ENCODE assay signal across 19 mouse cellular contexts in the genomic region with DNA sequence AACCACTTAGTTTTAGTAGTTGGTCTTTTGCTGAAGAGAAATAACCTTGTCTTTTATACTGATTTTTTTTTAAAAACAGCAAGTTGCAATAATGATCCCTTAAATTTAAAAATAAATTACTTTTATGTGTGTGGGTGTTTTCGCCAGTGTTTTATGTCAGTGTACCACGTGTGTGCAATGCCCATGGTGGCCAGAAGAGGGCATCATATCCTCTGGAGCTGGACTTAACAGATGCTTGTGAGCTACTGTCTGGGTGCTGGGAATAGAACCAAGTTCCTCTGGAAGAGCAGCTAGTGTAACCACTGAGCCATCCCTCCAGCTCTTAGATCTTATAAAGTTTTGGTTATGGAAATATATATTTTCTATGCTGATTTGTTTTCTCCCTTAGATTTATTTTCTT. TPM values are rescaled to one million over a fixed set of nuclear protein-coding genes. Genes with fewer than 3 reads are reported as not detected.
A peak's percentile ranks its signal among the peaks of the same experiment; 100 is the strongest.
DNase-seq lines count a peak whose midpoint lies in the region; ATAC-seq and TF ChIP-seq lines count a peak whose summit lies in the region.
"Had no signal": no experiment of that assay in that cellular context is flagged by ENCODE, and none has a peak within 500 bp of the region (broad histone marks: within the 10 kb centered on the region; RNA-seq: fewer than 3 reads in every experiment).

No protein-coding gene starts in this region.

- no peak for DNase-seq in heart, adult 2 months
- no peak for DNase-seq in heart, postnatal 25 days (ENCODE audit: low spot score)
- no peak for DNase-seq in lung, adult 2 months
- DNase-seq in lung, postnatal 25 days (ENCODE audit: low spot score): no peak
- peak; percentile 69 for DNase-seq in ES-CJ7 (ENCODE audit: low read depth, low spot score)
- no peak for DNase-seq in frontal cortex, postnatal 25 days (ENCODE audit: low spot score in 2 of 2)
- DNase-seq: adrenal gland, adult 2 months; cerebellum, adult 2 months; left cerebral cortex, postnatal 4 days; thymus, postnatal 25 days had no signal

- no peak overlapping the region for H3K4me3 ChIP-seq in heart, adult 2 months
- H3K4me3 ChIP-seq in lung, adult 2 months (replicated peaks; ENCODE audit: extremely low read depth, low read depth, low read length): no peak overlapping the region
- H3K4me3 ChIP-seq in small intestine, adult 2 months (ENCODE audit: low read depth, low read length): no peak overlapping the region
- H3K4me3 ChIP-seq: forebrain, embryonic 12.5 days; hindbrain, embryonic 10.5 days; megakaryocyte, embryonic 14.5 days had no signal

- no peaks in the 10 kb centered on the region for H3K36me3 ChIP-seq in heart, adult 2 months (ENCODE audit: control insufficient read depth, insufficient read depth, low read length)
- no peaks in the 10 kb centered on the region for H3K36me3 ChIP-seq in small intestine, adult 2 months (ENCODE audit: control insufficient read depth, insufficient read depth, low read length)
- H3K36me3 ChIP-seq: forebrain, embryonic 12.5 days; hindbrain, embryonic 10.5 days had no signal

- H3K27ac ChIP-seq in heart, adult 2 months: no peak overlapping the region
- H3K27ac ChIP-seq in small intestine, adult 2 months (ENCODE audit: insufficient read depth, low read depth, low read length): no peak overlapping the region
- H3K27ac ChIP-seq: forebrain, embryonic 12.5 days; hindbrain, embryonic 10.5 days had no signal

- ATAC-seq in megakaryocyte progenitor cell, adult 5-6 weeks (replicated peaks; ENCODE audit: poor library complexity): no peak
- ATAC-seq: intestine, embryonic 16.5 days had no signal

- peaks cover 1% of the 10 kb centered on the region; the same call in 1 of the 2 replicates for H3K27me3 ChIP-seq in heart, adult 2 months (ENCODE audit: control insufficient read depth, insufficient read depth, low read length)
- H3K27me3 ChIP-seq in small intestine, adult 2 months (ENCODE audit: control insufficient read depth, insufficient read depth, low read length): no peaks in the 10 kb centered on the region; the same call in 1 of the 2 replicates

- peak; percentile 16; the same call in 1 of the 2 replicates for TF ChIP-seq CTCF in heart, adult 2 months (IDR thresholded peaks at IDR 0.05)
- TF ChIP-seq CTCF in lung, adult 2 months (IDR thresholded peaks at IDR 0.05; ENCODE audit: insufficient read depth, low read length): 0 out of 2 replicates have a peak, but pooled peaks have one; percentile 3
- TF ChIP-seq CTCF in small intestine, adult 2 months (IDR thresholded peaks at IDR 0.05; ENCODE audit: extremely low read depth, insufficient read length, insufficient replicate concordance, low read depth, low read length): peak; percentile 40; the same call in 1 of the 2 replicates

- intact Hi-C loops in heart, adult 2 months (cut with DNase I): no loop called here
- intact Hi-C loops in heart, postnatal 25 days (cut with DNase I): no loop called here

- H3K4me1 ChIP-seq in heart, adult 2 months (ENCODE audit: control insufficient read depth, insufficient read depth, low read length): no peaks in the 10 kb centered on the region
- no peaks in the 10 kb centered on the region for H3K4me1 ChIP-seq in lung, adult 2 months (ENCODE audit: control insufficient read depth, insufficient read depth, low read length)
- peaks cover 6% of the 10 kb centered on the region for H3K4me1 ChIP-seq in small intestine, adult 2 months (ENCODE audit: control insufficient read depth, insufficient read depth, insufficient read length, low read length)
- H3K4me1 ChIP-seq: megakaryocyte, embryonic 14.5 days had no signal

- 90% methylated on average over 2 of the region's 2 CpGs for WGBS in heart, adult 2 months
- 94% methylated on average over 2 of the region's 2 CpGs for WGBS in lung, adult 2 months
- 95% methylated on average over 2 of the region's 2 CpGs for WGBS in small intestine, adult 2 months

- no peak for TF ChIP-seq EP300 in heart, adult 2 months (IDR thresholded peaks at IDR 0.05; ENCODE audit: insufficient read depth, low read depth, low read length)

- no peak overlapping the region for H3K9ac ChIP-seq in heart, adult 2 months (ENCODE audit: low read depth, low read length)
- H3K9ac ChIP-seq: forebrain, embryonic 12.5 days had no signal

- H3K79me2 ChIP-seq in heart, adult 2 months (replicated peaks; ENCODE audit: control insufficient read depth, insufficient read depth, low read length): no peaks in the 10 kb centered on the region

- TF ChIP-seq POLR2A in heart, adult 2 months (IDR thresholded peaks at IDR 0.05; ENCODE audit: insufficient read depth, low read depth, low read length): no peak
- TF ChIP-seq POLR2A in lung, adult 2 months (IDR thresholded peaks at IDR 0.05; ENCODE audit: borderline replicate concordance, extremely low read depth, low read depth, low read length): no peak
- no peak for TF ChIP-seq POLR2A in small intestine, adult 2 months (IDR thresholded peaks at IDR 0.05; ENCODE audit: low read depth, low read length)

RNA-seq across cellular contexts. Expression of a gene that starts 30.7 kb away (rescaled TPM):
- total RNA-seq in heart, adult 2 months (2021): not detected
- 0.37 TPM in 1 of 2 replicates, not detected in the other for polyA plus RNA-seq in heart, adult 2 months (2012; rRNA removed)
- not detected for total RNA-seq in heart, postnatal 25 days (2021)
- 0.42 and 1.0 TPM in 2 replicates for polyA plus RNA-seq in lung, adult 2 months (2012; rRNA removed)
- 0.04 and 0.33 TPM in 2 replicates for polyA plus RNA-seq in small intestine, adult 2 months (2012; rRNA removed)
- total RNA-seq in megakaryocyte progenitor cell, adult 5-6 weeks (2015): not detected in 2 replicates
- not detected in 2 replicates for total RNA-seq in megakaryocyte progenitor cell, adult 5-6 weeks (2017)
- total RNA-seq: adrenal gland, adult 2 months; gastrocnemius, adult 18-20 months; granulocyte monocyte progenitor cell, adult 5-6 weeks had no signal
- polyA plus RNA-seq: adrenal gland, adult 2 months; liver, embryonic 16.5 days had no signal
